Mouse (Mus musculus) left cerebral cortex, postnatal 10 days (tissue): ENCODE measurements at regions not wholly inside any gene's neighbourhood (a gene's known extent, or its start where the extent isn't known, plus 50 kb on each side); places are given as distances from the start of the nearest gene placed in this dataset.

Experiments
- DNase-seq, 2 experiments: peaks; one replicate each; pipeline ENCODE4 v3.0.0; 2021 to 2022; ENCODE audit warnings: low spot score in 2 of 2, mixed read lengths in 1 of 2; ENCODE audit errors: extremely low spot score in 1 of 2
- intact Hi-C: fragments of 180-260 bp; cut with DNase I; formaldehyde crosslinking; loops from one replicate; pipeline ENCODE4 v1.15.1; 2025

GRCm38 (mm10) chr13:11105571-11105970 is 744.9 kb upstream of the Chrm3 start:
- intact Hi-C loops: no loop called here
- no peak for DNase-seq

GRCm38 (mm10) chr13:11099586-11099950 is 738.9 kb upstream of the Chrm3 start:
- intact Hi-C loops: no loop called here
- DNase-seq: no peak

DNA sequence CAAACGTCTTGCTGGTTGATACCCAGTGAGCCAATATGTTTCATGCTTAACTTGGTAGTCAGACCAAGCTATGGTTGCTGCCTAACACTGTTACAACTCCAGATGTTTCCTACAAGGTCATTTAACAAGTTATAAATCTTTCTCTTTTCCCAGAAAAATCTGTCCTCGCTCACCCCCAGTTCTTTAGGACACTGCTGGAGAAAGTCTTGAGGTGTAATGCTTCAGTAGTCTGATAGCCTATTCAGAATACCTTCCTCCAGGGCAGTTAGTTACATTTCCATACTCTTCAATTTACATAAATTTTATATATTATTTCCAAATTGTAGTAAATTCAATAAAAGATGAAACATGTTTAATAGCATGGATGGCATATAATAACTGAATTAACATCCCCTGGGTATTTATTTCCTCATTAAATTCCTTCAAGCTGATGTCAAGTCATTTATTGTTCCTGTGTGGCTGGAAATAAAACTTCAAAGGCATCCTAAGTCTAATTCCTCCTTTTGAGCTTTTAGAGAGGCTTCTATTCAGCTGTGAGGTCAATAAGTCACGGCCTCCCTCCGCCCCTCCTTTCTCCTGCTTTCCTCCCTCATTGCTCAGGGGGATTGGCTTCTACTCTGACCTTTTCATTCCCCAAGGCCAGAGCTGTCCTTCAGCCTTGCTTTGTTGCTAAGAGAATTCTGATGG is 738.4 kb upstream of the Chrm3 start:
- DNase-seq: peak in 1 of 2 experiments; percentile 35
- intact Hi-C loops: no loop called here

- intact Hi-C loops: no loop called here
- no peak for DNase-seq
Measured at GRCm38 (mm10) chr13:11092911-11093310, 732.3 kb upstream of the Chrm3 start.
